Mouse (Mus musculus) layer of hippocampus, adult 11-12 months (tissue): Measurements from ENCODE around the gene Dennd4c.

Experiments
- DNase-seq: peaks from one replicate; pipeline ENCODE4 v3.0.0; 2022; ENCODE audit warnings: low spot score

Dennd4c gene

GRCm38 (mm10) chr4:86885790-86886159, 137.4 kb downstream of the Dennd4c start:
- DNase-seq, result no peak

GRCm38 (mm10) chr4:86886160-86886878, 138.0 kb downstream of the Dennd4c start:
- DNase-seq, result peak; percentile 10

- no peak for DNase-seq
Measured at GRCm38 (mm10) chr4:86887879-86888278, 139.5 kb downstream of the Dennd4c start.

- no peak for DNase-seq
Measured at GRCm38 (mm10) chr4:86897411-86897810, 149.1 kb downstream of the Dennd4c start.

- DNase-seq, result no peak
Measured at GRCm38 (mm10) chr4:86898791-86899474, 150.6 kb downstream of the Dennd4c start.
